Mouse (Mus musculus): ENCODE results near the gene Sema3b. TPM values are rescaled to one million over a fixed set of nuclear protein-coding genes. Genes with fewer than 3 reads are reported as not detected.

The Sema3b gene
- polyA plus RNA-seq, 1 experiment from 2014 or later: 3.2 TPM

DNA sequence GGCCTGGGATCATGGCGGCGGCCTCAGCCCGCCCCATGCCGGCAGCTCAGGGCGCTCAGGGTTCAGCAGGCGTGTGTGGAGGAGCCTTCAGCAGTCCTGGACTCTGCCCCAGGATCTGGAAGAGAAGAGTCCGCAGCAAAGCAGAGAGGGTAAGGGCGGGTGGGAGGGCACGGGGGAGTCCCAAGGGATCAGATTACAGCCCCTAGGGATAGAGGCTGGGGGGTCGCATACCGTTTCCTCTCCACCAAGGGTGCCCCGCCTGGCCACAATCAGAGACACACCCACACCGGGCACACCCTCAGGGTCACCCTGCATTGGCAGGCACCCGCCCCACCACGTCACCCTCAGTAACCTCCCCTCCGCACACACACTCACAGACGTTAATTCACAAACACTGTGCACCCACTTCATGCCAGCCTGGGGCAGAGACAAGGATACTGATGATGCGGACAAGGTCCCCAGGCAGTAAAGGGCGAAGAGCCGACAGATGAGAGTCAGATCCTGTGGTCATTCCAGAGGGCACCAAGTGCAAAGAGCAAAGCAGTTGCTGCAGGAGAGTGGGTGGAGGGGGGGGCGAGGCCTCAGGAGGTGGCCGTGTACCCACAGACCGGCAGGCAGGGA, 3.9 kb downstream of the Sema3b start:
- Histone ChIP-seq H3K4me1 (ENCODE audit: control insufficient read depth, insufficient read depth, low read length) (0 out of 2 replicates have a peak, but pooled peaks cover 17% of the 10 kb centered on the region), H3K27ac (replicated peaks; ENCODE audit: low read depth, low read length) (no peak overlapping the region), H3K9me3 (ENCODE audit: control insufficient read depth, low read length) (no peaks in the 10 kb centered on the region), H3K9ac (replicated peaks; ENCODE audit: low read length) (no peak overlapping the region), H3K4me3 (replicated peaks; ENCODE audit: low read depth, low read length) (no peak overlapping the region), H3K27me3 (ENCODE audit: control insufficient read depth, insufficient read depth, low read length) (no peaks in the 10 kb centered on the region), H3K36me3 (ENCODE audit: control insufficient read depth, insufficient read depth, low read length) (no peaks in the 10 kb centered on the region), H3K4me2 (ENCODE audit: low read length) (0 out of 2 replicates have a peak overlapping the region, but pooled peaks have one; percentile 5)
- WGBS: 39% methylated on average over 23 of the region's 23 CpGs
- no peak for DNase-seq
- ATAC-seq (ENCODE audit: low FRiP score, low TSS enrichment): no peak

DNA sequence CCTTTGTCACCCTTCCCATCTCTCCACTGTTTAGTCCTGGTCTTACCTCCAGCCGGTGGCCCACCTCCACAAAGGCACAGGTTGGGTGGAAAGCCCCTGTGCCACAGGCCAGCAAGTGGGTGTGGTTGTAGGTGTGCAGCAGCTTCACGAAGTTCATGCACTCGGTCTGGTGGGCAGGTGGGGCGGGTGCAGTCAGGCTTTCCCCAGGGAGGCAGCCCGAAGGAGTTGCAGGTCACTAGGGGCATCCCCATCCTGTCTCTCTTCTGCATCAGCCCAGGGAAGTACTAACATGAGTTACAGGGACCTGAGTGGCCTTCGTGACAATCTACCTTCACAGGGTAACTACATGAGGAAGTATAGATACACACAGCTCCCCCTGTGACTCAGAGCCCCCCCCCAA, 5.8 kb downstream of the Sema3b start:
- ATAC-seq (ENCODE audit: low FRiP score, low TSS enrichment): no peak
- H3K27me3 ChIP-seq (ENCODE audit: control insufficient read depth, insufficient read depth, low read length): no peaks in the 10 kb centered on the region
- WGBS: 83% methylated on average over 6 of the region's 6 CpGs
- no peaks in the 10 kb centered on the region for H3K36me3 ChIP-seq (ENCODE audit: control insufficient read depth, insufficient read depth, low read length)
- no peak overlapping the region for H3K4me3 ChIP-seq (replicated peaks; ENCODE audit: low read depth, low read length)
- H3K9ac ChIP-seq (replicated peaks; ENCODE audit: low read length): no peak overlapping the region
- no peak overlapping the region for H3K27ac ChIP-seq (replicated peaks; ENCODE audit: low read depth, low read length)
- H3K9me3 ChIP-seq (ENCODE audit: control insufficient read depth, low read length): no peaks in the 10 kb centered on the region
- 0 out of 2 replicates have a peak, but pooled peaks cover 12% of the 10 kb centered on the region for H3K4me1 ChIP-seq (ENCODE audit: control insufficient read depth, insufficient read depth, low read length)
- no peak overlapping the region for H3K4me2 ChIP-seq (ENCODE audit: low read length)
- no peak for DNase-seq

DNA sequence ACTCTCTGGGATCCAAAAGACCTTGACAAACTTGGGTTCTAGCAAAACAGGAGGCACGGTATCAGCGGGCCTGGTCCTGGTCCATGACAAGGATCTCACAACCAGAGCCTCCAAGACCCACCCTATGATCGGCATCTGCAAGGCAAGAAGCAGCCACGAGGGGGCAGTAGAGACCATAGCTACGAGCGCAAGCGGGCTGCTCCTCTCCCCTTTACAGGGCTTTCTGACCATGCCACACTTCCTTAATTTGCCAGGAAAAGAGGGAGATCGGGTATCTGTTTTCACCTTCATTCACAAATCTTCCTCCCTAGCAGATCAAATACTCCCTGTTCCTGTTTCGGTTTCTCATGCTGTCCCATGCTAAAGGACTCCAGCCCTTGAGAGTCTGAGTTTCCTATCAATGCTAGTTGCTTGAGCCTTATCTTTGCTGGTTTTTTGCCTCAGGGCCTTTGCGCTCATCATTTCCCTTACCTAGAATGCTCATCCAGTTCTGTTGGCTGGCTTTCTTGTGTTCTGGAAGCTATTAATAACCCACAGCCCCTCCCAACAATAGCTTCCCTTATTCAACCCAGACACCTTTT, 6.9 kb downstream of the Sema3b start:
- WGBS: 15% methylated on average over 10 of the region's 10 CpGs
- no peak overlapping the region for H3K4me2 ChIP-seq (ENCODE audit: low read length)
- no peaks in the 10 kb centered on the region for H3K36me3 ChIP-seq (ENCODE audit: control insufficient read depth, insufficient read depth, low read length)
- no peak overlapping the region for H3K9ac ChIP-seq (replicated peaks; ENCODE audit: low read length)
- H3K9me3 ChIP-seq (ENCODE audit: control insufficient read depth, low read length): no peaks in the 10 kb centered on the region
- H3K4me1 ChIP-seq (ENCODE audit: control insufficient read depth, insufficient read depth, low read length): 0 out of 2 replicates have a peak, but pooled peaks cover 12% of the 10 kb centered on the region
- H3K27ac ChIP-seq (replicated peaks; ENCODE audit: low read depth, low read length): peak overlapping the region; percentile 9; the same call in 1 of the 2 replicates
- no peaks in the 10 kb centered on the region for H3K27me3 ChIP-seq (ENCODE audit: control insufficient read depth, insufficient read depth, low read length)
- DNase-seq (peak; percentile 96), ATAC-seq (ENCODE audit: low FRiP score, low TSS enrichment) (peak; percentile 73; the same call in 1 of the 2 replicates)
- no peak overlapping the region for H3K4me3 ChIP-seq (replicated peaks; ENCODE audit: low read depth, low read length)

DNA sequence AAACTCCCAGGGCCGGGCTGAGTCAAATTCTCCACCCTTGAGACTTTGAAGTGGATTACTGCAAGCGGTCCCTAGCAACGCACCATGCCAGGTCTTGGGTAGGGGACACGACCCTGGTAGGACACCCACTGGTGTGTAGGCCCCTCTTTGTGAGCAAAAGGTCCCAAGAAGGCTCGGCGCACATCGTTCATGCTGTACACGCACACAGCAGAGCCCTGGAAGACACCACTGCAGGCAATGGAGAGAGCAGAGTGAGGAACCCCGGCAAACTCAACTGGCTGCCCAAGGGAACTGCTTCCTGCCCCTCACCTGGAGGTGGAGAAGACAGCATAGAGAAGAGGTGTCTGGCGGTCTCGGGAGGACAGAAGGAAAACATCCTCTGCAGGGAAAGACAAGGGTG, 7.8 kb downstream of the Sema3b start:
- Histone ChIP-seq H3K27ac (replicated peaks; ENCODE audit: low read depth, low read length) (no peak overlapping the region), H3K4me3 (replicated peaks; ENCODE audit: low read depth, low read length) (no peak overlapping the region), H3K9me3 (ENCODE audit: control insufficient read depth, low read length) (no peaks in the 10 kb centered on the region), H3K27me3 (ENCODE audit: control insufficient read depth, insufficient read depth, low read length) (no peaks in the 10 kb centered on the region), H3K9ac (replicated peaks; ENCODE audit: low read length) (no peak overlapping the region), H3K4me1 (ENCODE audit: control insufficient read depth, insufficient read depth, low read length) (0 out of 2 replicates have a peak, but pooled peaks cover 12% of the 10 kb centered on the region), H3K4me2 (ENCODE audit: low read length) (no peak overlapping the region), H3K36me3 (ENCODE audit: control insufficient read depth, insufficient read depth, low read length) (no peaks in the 10 kb centered on the region)
- 90% methylated on average over 11 of the region's 11 CpGs for WGBS
- DNase-seq: no peak
- no peak for ATAC-seq (ENCODE audit: low FRiP score, low TSS enrichment)

DNA sequence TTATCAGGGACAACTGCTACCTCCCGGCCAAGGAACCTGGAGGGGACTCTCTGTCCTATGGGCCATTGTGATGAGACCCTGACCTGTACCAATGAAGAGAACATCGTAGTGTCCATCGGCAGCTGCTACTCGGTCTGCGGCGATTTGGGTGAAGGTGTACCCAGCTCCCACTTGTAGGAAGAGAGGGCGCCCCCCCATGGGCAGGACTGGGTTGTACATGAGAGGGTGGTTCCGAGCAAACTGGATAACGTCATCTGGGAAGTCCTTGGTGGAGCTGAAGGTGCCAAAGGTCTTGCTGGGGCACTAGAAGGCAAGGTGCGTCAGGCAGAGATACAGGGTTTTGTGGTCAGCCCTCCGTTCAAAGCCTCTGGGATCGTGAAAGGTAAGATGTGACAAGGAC, 8.3 kb downstream of the Sema3b start:
- no peak for DNase-seq
- Histone ChIP-seq H3K36me3 (ENCODE audit: control insufficient read depth, insufficient read depth, low read length) (no peaks in the 10 kb centered on the region), H3K4me3 (replicated peaks; ENCODE audit: low read depth, low read length) (no peak overlapping the region), H3K27ac (replicated peaks; ENCODE audit: low read depth, low read length) (no peak overlapping the region), H3K9ac (replicated peaks; ENCODE audit: low read length) (no peak overlapping the region), H3K4me1 (ENCODE audit: control insufficient read depth, insufficient read depth, low read length) (0 out of 2 replicates have a peak, but pooled peaks cover 12% of the 10 kb centered on the region), H3K4me2 (ENCODE audit: low read length) (no peak overlapping the region), H3K27me3 (ENCODE audit: control insufficient read depth, insufficient read depth, low read length) (no peaks in the 10 kb centered on the region), H3K9me3 (ENCODE audit: control insufficient read depth, low read length) (no peaks in the 10 kb centered on the region)
- no peak for ATAC-seq (ENCODE audit: low FRiP score, low TSS enrichment)
- WGBS: 83% methylated on average over 12 of the region's 12 CpGs

DNA sequence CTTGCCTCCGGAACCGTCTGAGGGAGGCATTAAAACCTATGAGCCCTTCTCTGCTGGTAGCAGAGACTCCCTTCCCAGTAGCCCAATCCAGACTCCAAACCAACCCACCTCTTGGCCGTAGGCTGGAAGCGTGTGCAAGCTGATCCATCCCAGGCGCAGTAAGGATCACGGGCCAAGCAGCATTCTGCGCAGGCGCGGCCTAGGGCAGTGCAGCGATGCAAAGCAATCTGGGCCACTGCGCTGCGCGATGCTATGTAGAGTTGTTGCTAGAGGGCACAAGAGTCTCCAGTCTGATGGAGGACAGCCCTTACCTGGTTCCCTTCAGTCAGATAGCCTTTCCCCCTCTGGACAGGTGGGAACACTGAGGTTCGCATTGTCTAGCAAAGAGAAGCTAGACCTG, 9.2 kb downstream of the Sema3b start:
- H3K9me3 ChIP-seq (ENCODE audit: control insufficient read depth, low read length): no peaks in the 10 kb centered on the region
- WGBS: 75% methylated on average over 14 of the region's 14 CpGs
- ATAC-seq (ENCODE audit: low FRiP score, low TSS enrichment) (no peak), DNase-seq (peak; percentile 61)
- H3K4me2 ChIP-seq (ENCODE audit: low read length): no peak overlapping the region
- no peaks in the 10 kb centered on the region for H3K27me3 ChIP-seq (ENCODE audit: control insufficient read depth, insufficient read depth, low read length)
- no peak overlapping the region for H3K27ac ChIP-seq (replicated peaks; ENCODE audit: low read depth, low read length)
- no peak overlapping the region for H3K9ac ChIP-seq (replicated peaks; ENCODE audit: low read length)
- 0 out of 2 replicates have a peak, but pooled peaks cover 9% of the 10 kb centered on the region for H3K4me1 ChIP-seq (ENCODE audit: control insufficient read depth, insufficient read depth, low read length)
- H3K4me3 ChIP-seq (replicated peaks; ENCODE audit: low read depth, low read length): no peak overlapping the region
- H3K36me3 ChIP-seq (ENCODE audit: control insufficient read depth, insufficient read depth, low read length): no peaks in the 10 kb centered on the region

DNA sequence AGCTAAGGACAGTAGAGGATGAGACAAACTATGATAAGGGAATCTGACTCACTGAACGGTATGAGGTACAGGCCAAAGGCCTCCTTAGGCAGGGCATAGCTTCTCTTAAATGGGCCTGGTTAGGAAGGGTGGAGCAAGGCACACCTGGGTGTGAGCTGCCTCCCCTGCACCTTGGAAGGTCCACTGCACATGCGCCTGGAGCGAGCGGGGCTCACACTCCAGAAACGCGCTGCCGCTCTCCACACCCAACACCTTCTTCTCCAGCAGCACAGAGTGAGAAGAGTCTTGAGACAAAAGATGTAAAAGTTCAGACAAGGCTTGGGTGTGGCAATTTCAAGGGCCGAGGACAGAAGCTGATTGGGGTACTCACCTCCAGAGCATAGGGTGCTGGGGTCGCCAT, 9.6 kb downstream of the Sema3b start:
- H3K27ac ChIP-seq (replicated peaks; ENCODE audit: low read depth, low read length): no peak overlapping the region
- H3K4me1 ChIP-seq (ENCODE audit: control insufficient read depth, insufficient read depth, low read length): 0 out of 2 replicates have a peak, but pooled peaks cover 5% of the 10 kb centered on the region
- no peak overlapping the region for H3K4me3 ChIP-seq (replicated peaks; ENCODE audit: low read depth, low read length)
- no peak for DNase-seq
- no peaks in the 10 kb centered on the region for H3K9me3 ChIP-seq (ENCODE audit: control insufficient read depth, low read length)
- H3K27me3 ChIP-seq (ENCODE audit: control insufficient read depth, insufficient read depth, low read length): no peaks in the 10 kb centered on the region
- H3K36me3 ChIP-seq (ENCODE audit: control insufficient read depth, insufficient read depth, low read length): no peaks in the 10 kb centered on the region
- 90% methylated on average over 9 of the region's 9 CpGs for WGBS
- H3K4me2 ChIP-seq (ENCODE audit: low read length): no peak overlapping the region
- no peak for ATAC-seq (ENCODE audit: low FRiP score, low TSS enrichment)
- no peak overlapping the region for H3K9ac ChIP-seq (replicated peaks; ENCODE audit: low read length)

DNA sequence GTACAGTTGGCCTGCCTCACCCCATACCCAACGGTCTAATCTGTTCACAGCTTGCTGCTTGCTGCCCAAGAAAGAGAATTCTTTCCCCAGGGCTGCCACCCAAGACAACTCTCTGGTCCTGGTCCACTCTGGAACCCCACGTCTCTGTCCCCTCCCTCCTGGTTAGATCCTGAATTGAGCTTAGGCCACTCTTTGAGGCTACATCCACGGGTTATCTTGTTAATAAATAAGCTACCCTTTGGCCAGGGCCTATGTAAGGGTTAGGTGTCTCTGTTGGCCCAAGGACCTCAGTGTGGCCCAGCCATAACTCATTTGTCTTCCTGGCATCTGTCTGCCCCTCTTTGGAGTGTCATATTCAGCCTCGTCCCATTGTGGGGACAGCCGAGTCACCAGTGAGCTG, 10.6 kb downstream of the Sema3b start:
- Histone ChIP-seq H3K9ac (replicated peaks; ENCODE audit: low read length) (no peak overlapping the region), H3K27me3 (ENCODE audit: control insufficient read depth, insufficient read depth, low read length) (no peaks in the 10 kb centered on the region), H3K4me1 (ENCODE audit: control insufficient read depth, insufficient read depth, low read length) (0 out of 2 replicates have a peak, but pooled peaks cover 5% of the 10 kb centered on the region), H3K36me3 (ENCODE audit: control insufficient read depth, insufficient read depth, low read length) (peaks cover 10% of the 10 kb centered on the region; the same call in 1 of the 2 replicates), H3K9me3 (ENCODE audit: control insufficient read depth, low read length) (no peaks in the 10 kb centered on the region), H3K4me3 (replicated peaks; ENCODE audit: low read depth, low read length) (no peak overlapping the region), H3K4me2 (ENCODE audit: low read length) (no peak overlapping the region), H3K27ac (replicated peaks; ENCODE audit: low read depth, low read length) (no peak overlapping the region)
- DNase-seq (no peak), ATAC-seq (ENCODE audit: low FRiP score, low TSS enrichment) (no peak)
- 86% methylated on average over 5 of the region's 5 CpGs for WGBS
